Mouse (Mus musculus) mouse embryonic stem cell (cell line): ENCODE results near the gene Dynll2.
"Not testable (repeated sequence)": the region's sequence is repeated elsewhere in the genome, so short reads cannot be mapped to it uniquely, and the experiment has no call there.

ENCODE experiments used
- in situ Hi-C, 2 experiments: fragments of 300-500 bp; cut with MboI; formaldehyde crosslinking; loops; 1 replicate in 1 of 2; 3 replicates in 1 of 2; pipeline ENCODE4 v1.14.3; 2019 to 2020; ENCODE audit warnings: low sequenced_read_pairs in 2 of 2, low pct_unique_long_range_greater_than_20kb in 1 of 2, mixed read lengths in 1 of 2; ENCODE audit not compliant: unreplicated experiment in 1 of 2

Dynll2 gene

GRCm38 (mm10) chr11:88002738-88003137 lies 15.4 kb upstream of the Dynll2 start:
- in situ Hi-C loops = no loop called here

GRCm38 (mm10) chr11:87999751-88000150 lies 12.4 kb upstream of the Dynll2 start:
- in situ Hi-C loops = no loop called here

- in situ Hi-C loops = no loop called here
Observed at GRCm38 (mm10) chr11:87991806-87992205, 4.5 kb upstream of the Dynll2 start.

GRCm38 (mm10) chr11:87987861-87988260 lies 528 bp upstream of the Dynll2 start:
- in situ Hi-C loops = no loop called here

GRCm38 (mm10) chr11:87986141-87986741 lies 1.1 kb downstream of the Dynll2 start:
- in situ Hi-C loops = no loop called here

GRCm38 (mm10) chr11:87985643-87986042 lies 1.7 kb downstream of the Dynll2 start:
- in situ Hi-C loops = no loop called here

GRCm38 (mm10) chr11:87984571-87984970 lies 2.8 kb downstream of the Dynll2 start:
- in situ Hi-C loops = no loop called here

- in situ Hi-C loops = no loop called here
Observed at GRCm38 (mm10) chr11:87978905-87979304, 8.4 kb downstream of the Dynll2 start.

GRCm38 (mm10) chr11:87977021-87977420 lies 10.3 kb downstream of the Dynll2 start:
- in situ Hi-C loops = not testable (repeated sequence)

GRCm38 (mm10) chr11:87974477-87975181 lies 12.7 kb downstream of the Dynll2 start:
- in situ Hi-C loops = no loop called here

- in situ Hi-C loops = no loop called here
Observed at GRCm38 (mm10) chr11:87973559-87974305, 13.6 kb downstream of the Dynll2 start.

GRCm38 (mm10) chr11:87972829-87973228 lies 14.5 kb downstream of the Dynll2 start:
- in situ Hi-C loops = no loop called here

- in situ Hi-C loops = loop anchor here (5.0 kb wide), 4 partner anchors 89 to 234 kb away; partner anchors contain the start of gene Mrps23 (in 1 of the 2)
Observed at GRCm38 (mm10) chr11:87968356-87969122, 18.8 kb downstream of the Dynll2 start.

- in situ Hi-C loops = loop anchor here (5.0 kb wide), 4 partner anchors 90 to 235 kb away; partner anchors contain the start of gene Mrps23 (in 1 of the 2)
Observed at GRCm38 (mm10) chr11:87967692-87968289, 19.5 kb downstream of the Dynll2 start.

- in situ Hi-C loops = loop anchor here (5.0 kb wide), 4 partner anchors 91 to 236 kb away; partner anchors contain the start of gene Mrps23 (in 1 of the 2)
Observed at GRCm38 (mm10) chr11:87966214-87966613, 21.1 kb downstream of the Dynll2 start.

GRCm38 (mm10) chr11:87965293-87965692 lies 22.0 kb downstream of the Dynll2 start:
- in situ Hi-C loops = loop anchor here (5.0 kb wide), 4 partner anchors 92 to 237 kb away; partner anchors contain the start of gene Mrps23 (in 1 of the 2)

- in situ Hi-C loops = no loop called here
Observed at GRCm38 (mm10) chr11:87957066-87957465, 30.3 kb downstream of the Dynll2 start.

GRCm38 (mm10) chr11:87955144-87955543 lies 32.2 kb downstream of the Dynll2 start:
- in situ Hi-C loops = no loop called here
